Mouse (Mus musculus) cerebellum, adult 2 months (tissue): ENCODE measurements around the gene Fbxw8.

Experiments used
- CTCF ChIP-seq: fragments of 200-500 bp; IDR thresholded peaks from 2 replicates; pipeline ENCODE4 v1.5.1; 2011; ENCODE audit warnings: low read depth, mild to moderate bottlenecking, control low read depth, low read length, moderate library complexity, borderline replicate concordance; ENCODE audit not compliant: insufficient read depth
- POLR2A ChIP-seq: fragments of 200-500 bp; IDR thresholded peaks from 2 replicates; pipeline ENCODE4 v1.6.1; 2011; ENCODE audit warnings: low read length, control low read depth, borderline replicate concordance; ENCODE audit not compliant: insufficient read depth

DNA sequence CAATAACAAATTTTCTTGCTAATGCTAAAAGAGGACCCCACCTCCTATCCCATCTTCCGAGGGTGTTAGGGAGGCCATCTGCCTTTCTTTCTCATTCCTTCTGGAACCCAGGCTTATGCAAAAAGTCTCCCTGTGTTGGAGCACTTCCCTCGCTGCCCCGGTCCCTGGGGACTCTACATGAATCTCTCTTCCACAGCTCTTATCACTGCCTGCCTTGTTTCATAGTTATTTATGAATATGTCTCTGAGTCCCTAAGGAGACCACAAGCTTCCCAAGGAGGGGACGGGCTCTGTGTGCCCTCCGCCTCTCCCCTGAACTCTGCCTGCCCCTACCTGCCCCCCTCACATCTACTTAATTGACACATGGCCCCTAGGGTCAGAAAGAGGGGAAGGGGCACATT, 44.4 kb upstream of the Fbxw8 start:
- TF ChIP-seq POLR2A (no peak), CTCF (no peak)
